22 mouse cellular contexts compared by ENCODE assay signal in genomic region chr1:100465226-100465625, GRCm38 (mm10).
"Had no signal": no experiment of that assay in that cellular context is flagged by ENCODE, and none has a peak within 500 bp of the region (broad histone marks: within the 10 kb centered on the region; RNA-seq: fewer than 3 reads in every experiment).

No protein-coding gene starts in this region.

- H3K9me3 ChIP-seq: kidney, embryonic 15.5 days; limb, embryonic 10.5 days; limb, embryonic 13.5 days; liver, embryonic 12.5 days; liver, embryonic 15.5 days; lung, embryonic 15.5 days; midbrain, embryonic 12.5 days; neural tube, embryonic 13.5 days; stomach, embryonic 15.5 days had no signal

- H3K4me2 ChIP-seq: kidney, embryonic 15.5 days; limb, embryonic 13.5 days; liver, embryonic 12.5 days; liver, embryonic 15.5 days; lung, embryonic 15.5 days; midbrain, embryonic 12.5 days; neural tube, embryonic 13.5 days; stomach, embryonic 15.5 days had no signal

- ATAC-seq: liver, embryonic 12.5 days had no signal

- H3K27me3 ChIP-seq: kidney, embryonic 15.5 days; limb, embryonic 13.5 days; liver, embryonic 12.5 days; liver, embryonic 15.5 days; lung, embryonic 15.5 days; megakaryocyte, embryonic 14.5 days; midbrain, embryonic 12.5 days; neural tube, embryonic 13.5 days; stomach, embryonic 15.5 days had no signal

- H3K4me3 ChIP-seq: kidney, embryonic 15.5 days; limb, embryonic 10.5 days; limb, embryonic 13.5 days; liver, embryonic 12.5 days; liver, embryonic 15.5 days; lung, embryonic 15.5 days; megakaryocyte, embryonic 14.5 days; midbrain, embryonic 12.5 days; myocyte; neural tube, embryonic 13.5 days; stomach, embryonic 15.5 days had no signal

- DNase-seq: kidney, adult 8-10 months; kidney, postnatal 10 days; kidney, postnatal 4 days; liver; lung, adult 18-20 months; lung, postnatal 10 days; lung, postnatal 36 days; retina, postnatal 1 day; right cerebral cortex, postnatal 25 days; spleen, adult 18-20 months; thymus, postnatal 25 days had no signal

- H3K4me1 ChIP-seq: kidney, embryonic 15.5 days; limb, embryonic 10.5 days; limb, embryonic 13.5 days; liver, embryonic 12.5 days; liver, embryonic 15.5 days; lung, embryonic 15.5 days; megakaryocyte, embryonic 14.5 days; midbrain, embryonic 12.5 days; neural tube, embryonic 13.5 days; stomach, embryonic 15.5 days had no signal

- H3K36me3 ChIP-seq: kidney, embryonic 15.5 days; limb, embryonic 10.5 days; limb, embryonic 13.5 days; liver, embryonic 12.5 days; liver, embryonic 15.5 days; lung, embryonic 15.5 days; midbrain, embryonic 12.5 days; neural tube, embryonic 13.5 days; stomach, embryonic 15.5 days had no signal

- H3K27ac ChIP-seq: kidney, embryonic 15.5 days; limb, embryonic 10.5 days; limb, embryonic 13.5 days; liver, embryonic 12.5 days; liver, embryonic 15.5 days; lung, embryonic 15.5 days; midbrain, embryonic 12.5 days; neural tube, embryonic 13.5 days; stomach, embryonic 15.5 days had no signal

- H3K9ac ChIP-seq: kidney, embryonic 15.5 days; limb, embryonic 13.5 days; liver, embryonic 12.5 days; liver, embryonic 15.5 days; lung, embryonic 15.5 days; midbrain, embryonic 12.5 days; neural tube, embryonic 13.5 days; stomach, embryonic 15.5 days had no signal
